ENCODE assay signal across 8 mouse cellular contexts in the genomic region with DNA sequence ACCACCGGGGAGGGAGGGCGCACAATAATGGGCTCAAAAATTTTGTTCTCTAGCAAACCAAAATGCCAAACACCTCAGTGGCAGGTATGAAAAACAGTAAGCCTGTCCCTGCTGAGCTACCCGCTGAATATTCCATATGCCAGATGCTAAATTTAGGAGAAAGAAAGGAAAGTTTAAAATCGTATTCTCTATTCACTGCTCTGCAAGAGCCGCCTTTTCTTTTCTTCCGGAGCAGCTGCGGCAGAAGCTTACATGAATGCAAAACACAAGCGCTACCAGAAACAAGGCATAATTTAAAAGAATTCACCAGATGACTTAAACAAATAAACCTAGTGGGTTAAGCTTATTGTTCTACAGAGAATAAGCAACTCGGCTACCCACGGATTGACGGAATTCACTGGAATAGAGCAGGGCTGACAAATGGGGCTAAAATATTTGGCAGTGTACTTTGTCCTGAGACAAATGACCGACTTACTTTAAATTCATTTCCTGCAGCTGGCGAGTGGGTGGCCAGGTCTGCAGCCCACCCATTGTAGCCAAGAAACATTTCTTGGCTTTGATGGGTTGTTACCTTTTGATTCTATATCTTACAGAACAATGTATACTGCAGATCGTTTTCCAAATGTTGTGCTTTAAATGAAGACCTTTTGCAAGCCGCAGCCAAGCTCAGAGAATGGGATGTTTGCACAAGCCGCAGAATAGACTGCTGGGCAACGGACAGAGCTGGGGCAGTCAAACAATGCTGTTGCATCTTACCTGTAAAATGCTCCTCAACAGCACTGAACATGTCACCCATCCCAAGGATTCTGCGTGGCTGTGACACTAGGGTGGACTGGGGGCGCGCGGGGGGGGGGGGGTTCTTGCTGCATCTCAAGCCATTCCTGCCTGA. TPM values are rescaled to one million over a fixed set of nuclear protein-coding genes. Genes with fewer than 3 reads are reported as not detected.
DNase-seq lines count a peak whose midpoint lies in the region; ATAC-seq and TF ChIP-seq lines count a peak whose summit lies in the region.

No protein-coding gene starts in this region.

- WGBS in intestine, embryonic 15.5 days, result 18% methylated on average over 21 of the region's 21 CpGs
- WGBS in midbrain, postnatal 0 days, result 10% methylated on average over 21 of the region's 21 CpGs

- no peaks in the 10 kb centered on the region for H3K4me1 ChIP-seq in intestine, embryonic 15.5 days (replicated peaks)
- no peaks in the 10 kb centered on the region for H3K4me1 ChIP-seq in midbrain, postnatal 0 days (ENCODE audit: insufficient read depth, low read length)

- no peaks in the 10 kb centered on the region for H3K27me3 ChIP-seq in intestine, embryonic 15.5 days (replicated peaks)
- H3K27me3 ChIP-seq in midbrain, postnatal 0 days (ENCODE audit: insufficient read depth, low read length), result no peaks in the 10 kb centered on the region

- H3K4me3 ChIP-seq in intestine, embryonic 15.5 days (replicated peaks), result peak overlapping the region; percentile 15; the same call in 1 of the 2 replicates
- H3K4me3 ChIP-seq in midbrain, postnatal 0 days (ENCODE audit: low read depth, low read length), result peak overlapping the region; percentile 31

- no peak for ATAC-seq in intestine, embryonic 15.5 days
- ATAC-seq in midbrain, postnatal 0 days (ENCODE audit: low FRiP score), result no peak

- intact Hi-C loops in heart, postnatal 14 days (cut with DNase I), result no loop called here

- peak overlapping the region; percentile 54 for H3K4me2 ChIP-seq in intestine, embryonic 15.5 days (replicated peaks)
- H3K4me2 ChIP-seq in midbrain, postnatal 0 days (ENCODE audit: low read depth, low read length, poor library complexity, severe bottlenecking), result peak overlapping the region; percentile 59

- no peak for TF ChIP-seq CTCF in midbrain, postnatal 0 days (IDR thresholded peaks at IDR 0.05)

- no peaks in the 10 kb centered on the region for H3K9me3 ChIP-seq in intestine, embryonic 15.5 days
- H3K9me3 ChIP-seq in midbrain, postnatal 0 days (ENCODE audit: low read length), result no peaks in the 10 kb centered on the region

- DNase-seq in heart, adult 11 months, result peak; percentile 34
- no peak for DNase-seq in heart, postnatal 14 days
- peak; percentile 21 for DNase-seq in thymus, postnatal 14 days
- no peak for DNase-seq in thymus, adult 18-20 months
- peak; percentile 38 for DNase-seq in midbrain, postnatal 0 days (ENCODE audit: low spot score)
- no peak for DNase-seq in ovary, postnatal 14 days (ENCODE audit: low spot score)
- DNase-seq in lung, postnatal 4 days, result no peak

- no peaks in the 10 kb centered on the region for H3K36me3 ChIP-seq in intestine, embryonic 15.5 days
- no peaks in the 10 kb centered on the region for H3K36me3 ChIP-seq in midbrain, postnatal 0 days (ENCODE audit: insufficient read depth, low read length)

- 0 out of 2 replicates have a peak overlapping the region, but pooled peaks have one; percentile 2 for H3K9ac ChIP-seq in intestine, embryonic 15.5 days
- peak overlapping the region; percentile 39 for H3K9ac ChIP-seq in midbrain, postnatal 0 days (replicated peaks; ENCODE audit: low read length, poor library complexity, severe bottlenecking)

- H3K27ac ChIP-seq in intestine, embryonic 15.5 days, result no peak overlapping the region
- H3K27ac ChIP-seq in midbrain, postnatal 0 days (ENCODE audit: low read depth, low read length), result no peak overlapping the region; the same call in 1 of the 2 replicates

RNA-seq across cellular contexts. Expression of a gene that starts 43.8 kb away (rescaled TPM):
- 10 to 100 TPM; 50.5 to 54.0 TPM for total RNA-seq in heart, postnatal 14 days (2021)
- 34.8 and 35.2 TPM in 2 replicates for polyA plus RNA-seq in intestine, embryonic 15.5 days (2015; fragmentation: Nextera tagmentation; extraction: Ambion mirVana)
- 69.6 and 122 TPM in 2 replicates for total RNA-seq in midbrain, postnatal 0 days (2014; rRNA removed)
- polyA plus RNA-seq in midbrain, postnatal 0 days (2015; fragmentation: Nextera tagmentation; extraction: Ambion mirVana), result 37.4 and 37.5 TPM in 2 replicates

Comparison
In these comparisons a context has a peak if more than half of its experiments do, and no peak if none do; other contexts are left out.
1. DNase-seq: peak in heart, adult 11 months (single experiment), thymus, postnatal 14 days (single experiment) and midbrain, postnatal 0 days (single experiment); none in heart, postnatal 14 days (0 of 2), thymus, adult 18-20 months (0 of 2), ovary, postnatal 14 days (single experiment) and lung, postnatal 4 days (0 of 2).